Mouse (Mus musculus) left cerebral cortex, adult 8-10 months (tissue): ENCODE results near the gene Armc12. TPM values are rescaled to one million over a fixed set of nuclear protein-coding genes. Genes with fewer than 3 reads are reported as not detected.

Experiments used
- DNase-seq, 2 experiments: peaks; one replicate each; pipeline ENCODE4 v3.0.0; 2022; ENCODE audit warnings: low spot score in 2 of 2
- microRNA-seq, 2 experiments: library from miRNA; unstranded; fragments of <30 nt; microRNA quantifications; one replicate each; pipeline ENCODE4 v1.2.0; 2022
- total RNA-seq, 4 experiments: library from RNA; stranded (reverse); gene quantifications; 2 replicates each; pipeline ENCODE4 v1.2.4; 2022

Gene Armc12
- total RNA-seq, 4 experiments from 2014 or later: not detected

- no peak for DNase-seq
Observed at GRCm38 (mm10) chr17:28586509-28586908, 55.9 kb downstream of the Armc12 start.

GRCm38 (mm10) chr17:28588591-28588990 lies 58.0 kb downstream of the Armc12 start:
- no peak for DNase-seq

Small RNAs within 50 kb of the gene (microRNA-seq; reads per million reads assigned to microRNA genes)
- gene Gm25195 (0 reads per million in 2 experiments), gene Mir6969 (0 reads per million in 2 experiments)

Other genes with a start within 250 kb of the Armc12 start
- gene Fance, start 217.3 kb upstream of the Armc12 start, total RNA-seq: 10 to 100 TPM; 29.4 to 31.2 (median 30.5) TPM
- gene Rpl10a, start 202.3 kb upstream of the Armc12 start, total RNA-seq: 100 to 1,000 TPM; 323 to 368 (median 355) TPM
- gene Tead3, start 180.0 kb upstream of the Armc12 start, total RNA-seq: 1 to 10 TPM; 2.3 to 4.0 (median 3.0) TPM
- under 1 TPM in 1 of 4 experiments, not detected in 3; 0.27 TPM for gene Tulp1, start 165.6 kb upstream of the Armc12 start, total RNA-seq
- gene Fkbp5, start 13.3 kb upstream of the Armc12 start, total RNA-seq: 10 to 100 TPM; 34.6 to 56.0 (median 46.5) TPM
- not detected for gene Clpsl2, start 18.6 kb downstream of the Armc12 start, total RNA-seq
- gene Clps, start 30.0 kb downstream of the Armc12 start, total RNA-seq: not detected
- 1 to 10 TPM; 4.0 to 6.1 (median 5.3) TPM for gene Lhfpl5, start 44.8 kb downstream of the Armc12 start, total RNA-seq
- gene Srpk1, start 91.9 kb downstream of the Armc12 start, total RNA-seq: 10 to 100 TPM; 81.5 to 96.3 (median 93.3) TPM
- gene Slc26a8, start 159.4 kb downstream of the Armc12 start, total RNA-seq: 1 to 10 TPM; 6.0 to 8.4 (median 6.9) TPM
- gene Mapk14, start 160.5 kb downstream of the Armc12 start, total RNA-seq: 10 to 100 TPM; 70.2 to 84.1 (median 76.9) TPM
- gene AC170998.1, start 195.3 kb downstream of the Armc12 start, total RNA-seq: 1 to 10 TPM; 1.3 to 4.8 (median 1.5) TPM
- 1 to 10 TPM; 2.1 to 3.4 (median 2.7) TPM for gene Mapk13, start 238.5 kb downstream of the Armc12 start, total RNA-seq